Mouse (Mus musculus): Measurements from ENCODE around the gene March8. TPM values are rescaled to one million over a fixed set of nuclear protein-coding genes. Genes with fewer than 3 reads are reported as not detected.
A peak's percentile ranks its signal among the peaks of the same experiment; 100 is the strongest.

Gene March8
- total and polyA plus RNA-seq, 3 experiments: 22.7 to 24.9 TPM; not detected in 1

DNA sequence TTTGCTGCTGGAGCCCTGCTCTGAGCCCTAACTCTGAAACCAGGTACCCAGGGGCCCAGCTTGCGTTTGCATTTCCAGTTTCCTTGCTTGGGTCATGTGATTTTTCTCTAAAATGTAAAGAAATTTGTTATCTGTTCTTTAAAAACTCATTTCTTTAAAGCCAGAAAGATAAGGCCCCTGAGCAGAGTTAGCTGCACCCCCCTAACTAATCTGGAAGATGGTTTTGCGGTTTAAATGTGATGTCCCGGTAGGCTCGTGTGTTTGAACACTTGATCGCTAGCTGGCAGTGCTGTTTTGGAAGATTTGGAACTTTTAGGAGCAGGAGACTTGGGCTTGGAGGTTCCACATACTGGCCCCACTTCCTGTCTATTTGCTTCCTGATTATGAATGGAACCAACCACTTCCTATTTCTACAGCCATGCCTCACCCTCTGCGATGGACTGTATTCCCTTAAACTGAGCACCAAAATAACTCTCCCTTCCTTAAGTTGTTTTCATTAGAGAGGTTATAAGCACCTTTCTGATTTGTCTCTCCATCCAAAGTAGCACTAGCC is 78.3 kb downstream of the March8 start (continued):
- no peak for TF ChIP-seq CHD2 (IDR thresholded peaks at IDR 0.05; ENCODE audit: low read length)
- peak; percentile 61 for TF ChIP-seq RCOR1 (IDR thresholded peaks at IDR 0.05; ENCODE audit: low read depth, low read length)
- peak; percentile 78 for TF ChIP-seq ELF1 (IDR thresholded peaks at IDR 0.05; ENCODE audit: low read depth, low read length)
- no peak; the same call in 1 of the 2 replicates for TF ChIP-seq MYC (IDR thresholded peaks at IDR 0.05; ENCODE audit: low read depth, low read length)
- TF ChIP-seq TBP (IDR thresholded peaks at IDR 0.05; ENCODE audit: low read depth, low read length): no peak
- TF ChIP-seq SIN3A (IDR thresholded peaks at IDR 0.05; ENCODE audit: low read length): no peak; the same call in 1 of the 2 replicates
- no peak for TF ChIP-seq MAX (IDR thresholded peaks at IDR 0.05; ENCODE audit: low read length)

DNA sequence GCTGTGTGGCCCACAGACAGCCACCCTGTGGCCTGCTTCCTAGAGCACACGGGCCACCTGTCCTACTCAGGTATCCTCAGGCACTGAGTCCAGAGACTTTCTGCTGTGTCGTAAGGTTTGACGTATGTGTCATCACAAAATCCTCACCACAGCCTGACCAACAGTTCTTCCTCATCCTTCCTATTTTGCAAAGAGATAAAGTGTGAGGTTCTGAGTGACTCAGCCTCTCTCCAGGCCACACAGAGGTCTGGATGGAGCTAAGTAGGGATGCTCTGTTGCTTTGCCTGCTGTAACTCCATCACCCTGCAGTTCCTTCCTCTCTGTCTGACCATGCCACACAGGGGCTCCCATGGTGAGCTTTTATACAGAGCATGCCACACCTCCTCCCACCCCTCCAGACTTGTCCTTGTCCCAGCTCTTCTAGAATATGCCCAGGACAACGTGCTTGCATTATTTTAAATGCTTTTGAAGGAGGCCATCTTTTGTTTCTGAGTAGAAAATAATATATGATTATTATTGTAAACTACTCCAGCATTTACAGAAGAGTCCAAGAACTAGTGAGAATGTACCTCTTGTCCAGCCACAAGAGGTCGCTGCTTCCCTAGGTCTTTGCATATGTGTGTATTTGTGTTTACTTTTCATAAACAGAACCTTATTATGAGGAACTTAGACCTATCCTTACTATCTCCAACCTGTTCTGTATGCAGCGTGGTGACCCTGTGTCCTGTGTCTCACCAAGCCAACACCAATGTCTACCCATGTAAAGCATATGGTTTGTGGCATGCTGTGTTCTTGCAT is 79.9 kb downstream of the March8 start:
- Histone ChIP-seq H3K79me2 (ENCODE audit: control insufficient read depth, insufficient read depth, low read length, poor library complexity) (no peaks in the 10 kb centered on the region), H3K27me3 (ENCODE audit: control insufficient read depth in 1 of 2, insufficient read depth in 2 of 2, low read length in 2 of 2) (no peaks in the 10 kb centered on the region), H3K36me3 (ENCODE audit: control insufficient read depth in 1 of 2, insufficient read depth in 2 of 2, low read length in 2 of 2) (peaks cover 0 to 2% of the 10 kb centered on the region in 2 experiments; a peak in 1 of 4 replicates), H3K9ac (ENCODE audit: control insufficient read depth, low read depth, low read length, poor library complexity, severe bottlenecking) (no peak overlapping the region), H3K9me3 (replicated peaks; ENCODE audit: insufficient read depth, low read length) (no peaks in the 10 kb centered on the region), H3K27ac (ENCODE audit: control insufficient read depth, low read depth, low read length) (peak overlapping the region; percentile 0; the same call in 1 of the 2 replicates), H3K4me1 (ENCODE audit: control insufficient read depth in 1 of 2, insufficient read depth in 2 of 2, low read length in 2 of 2) (peaks cover 0 to 20% of the 10 kb centered on the region in 2 experiments; a peak in 2 of 4 replicates), H3K4me3 (ENCODE audit: control insufficient read depth in 1 of 2, insufficient read depth in 1 of 2, low read depth in 2 of 2, low read length in 2 of 2) (no peak overlapping the region)
- peak; percentile 84 for DNase-seq (ENCODE audit: low read depth, low spot score)
- TF ChIP-seq MYC (IDR thresholded peaks at IDR 0.05; ENCODE audit: low read depth, low read length) (peak; percentile 51; the same call in 1 of the 2 replicates), MXI1 (IDR thresholded peaks at IDR 0.05; ENCODE audit: low read depth, low read length) (0 out of 2 replicates have a peak, but pooled peaks have one; percentile 34), MAZ (IDR thresholded peaks at IDR 0.05; ENCODE audit: low read depth, low read length) (no peak), HCFC1 (IDR thresholded peaks at IDR 0.05; ENCODE audit: low read depth, low read length) (no peak), UBTF (IDR thresholded peaks at IDR 0.05; ENCODE audit: borderline replicate concordance, insufficient read depth, low read depth, low read length) (no peak), POLR2AphosphoS2 (IDR thresholded peaks at IDR 0.05; ENCODE audit: low read length) (no peak), ZC3H11A (IDR thresholded peaks at IDR 0.05; ENCODE audit: low read depth, low read length) (peak; percentile 84), MAX (IDR thresholded peaks at IDR 0.05; ENCODE audit: low read length) (no peak; the same call in 1 of the 2 replicates), TCF12 (IDR thresholded peaks at IDR 0.05; ENCODE audit: low read depth, low read length) (no peak), MAFK (IDR thresholded peaks at IDR 0.05; ENCODE audit: borderline replicate concordance, low read depth, low read length) (no peak), SMC3 (IDR thresholded peaks at IDR 0.05; ENCODE audit: low read depth, low read length) (peak; percentile 81), TBP (IDR thresholded peaks at IDR 0.05; ENCODE audit: low read depth, low read length) (0 out of 2 replicates have a peak, but pooled peaks have one; percentile 33), NELFE (IDR thresholded peaks at IDR 0.05; ENCODE audit: low read depth, low read length) (no peak), EP300 (IDR thresholded peaks at IDR 0.05; ENCODE audit: low read depth in 1 of 2, low read length in 2 of 2) (peak in 1 of 2 experiments; percentile 56; a peak in 2 of 4 replicates), MYB (IDR thresholded peaks at IDR 0.05; ENCODE audit: low read depth, low read length) (no peak), USF2 (IDR thresholded peaks at IDR 0.05; ENCODE audit: borderline replicate concordance in 1 of 2, insufficient read depth in 1 of 2, low read depth in 1 of 2, low read length in 2 of 2) (no peak), SIN3A (IDR thresholded peaks at IDR 0.05; ENCODE audit: low read length) (peak; percentile 48; the same call in 1 of the 2 replicates), ELF1 (IDR thresholded peaks at IDR 0.05; ENCODE audit: low read depth, low read length) (no peak), BHLHE40 (IDR thresholded peaks at IDR 0.05; ENCODE audit: borderline replicate concordance, low read depth, low read length) (0 out of 2 replicates have a peak, but pooled peaks have one; percentile 18), RAD21 (IDR thresholded peaks at IDR 0.05; ENCODE audit: low read depth, low read length) (peak; percentile 91), GABPA (IDR thresholded peaks at IDR 0.05; ENCODE audit: low read depth, low read length) (no peak), KAT2A (conservative IDR thresholded peaks at IDR 0.05; ENCODE audit: low read depth, low read length) (no peak), MEF2A (IDR thresholded peaks at IDR 0.05; ENCODE audit: extremely low read depth, insufficient replicate concordance, low read depth, low read length, poor library complexity, severe bottlenecking) (no peak), NRF1 (IDR thresholded peaks at IDR 0.05; ENCODE audit: insufficient read depth, low read depth, low read length, poor library complexity, severe bottlenecking) (no peak), ZNF384 (IDR thresholded peaks at IDR 0.05; ENCODE audit: low read depth, low read length) (no peak), TAL1 (IDR thresholded peaks at IDR 0.05; ENCODE audit: low read length) (no peak), ETS1 (IDR thresholded peaks at IDR 0.05; ENCODE audit: low read depth, low read length) (peak; percentile 32; the same call in 1 of the 2 replicates), ZKSCAN1 (IDR thresholded peaks at IDR 0.05; ENCODE audit: low read depth, low read length) (no peak), CHD1 (IDR thresholded peaks at IDR 0.05; ENCODE audit: low read depth, low read length) (no peak)

All from MEL (cell line).